Mouse (Mus musculus) adrenal gland, adult 10 weeks (tissue): Measurements from ENCODE around the gene Lxn. TPM values are rescaled to one million over a fixed set of nuclear protein-coding genes. Genes with fewer than 3 reads are reported as not detected.

ENCODE experiments used
- polyA plus RNA-seq: library from polyadenylated mRNA; stranded (reverse); fragments of 350-450 nt; fragmentation: Illumina TruSeq; extraction: RNeasy Lipid Tissue Mini Kit (QIAGEN cat#74804); gene quantifications from one replicate; pipeline ENCODE4 v1.2.3, GENCODE M21; 2014; ENCODE audit warnings: low read depth, low replicate concordance

Gene Lxn
- 16.9 TPM for polyA plus RNA-seq

DNA sequence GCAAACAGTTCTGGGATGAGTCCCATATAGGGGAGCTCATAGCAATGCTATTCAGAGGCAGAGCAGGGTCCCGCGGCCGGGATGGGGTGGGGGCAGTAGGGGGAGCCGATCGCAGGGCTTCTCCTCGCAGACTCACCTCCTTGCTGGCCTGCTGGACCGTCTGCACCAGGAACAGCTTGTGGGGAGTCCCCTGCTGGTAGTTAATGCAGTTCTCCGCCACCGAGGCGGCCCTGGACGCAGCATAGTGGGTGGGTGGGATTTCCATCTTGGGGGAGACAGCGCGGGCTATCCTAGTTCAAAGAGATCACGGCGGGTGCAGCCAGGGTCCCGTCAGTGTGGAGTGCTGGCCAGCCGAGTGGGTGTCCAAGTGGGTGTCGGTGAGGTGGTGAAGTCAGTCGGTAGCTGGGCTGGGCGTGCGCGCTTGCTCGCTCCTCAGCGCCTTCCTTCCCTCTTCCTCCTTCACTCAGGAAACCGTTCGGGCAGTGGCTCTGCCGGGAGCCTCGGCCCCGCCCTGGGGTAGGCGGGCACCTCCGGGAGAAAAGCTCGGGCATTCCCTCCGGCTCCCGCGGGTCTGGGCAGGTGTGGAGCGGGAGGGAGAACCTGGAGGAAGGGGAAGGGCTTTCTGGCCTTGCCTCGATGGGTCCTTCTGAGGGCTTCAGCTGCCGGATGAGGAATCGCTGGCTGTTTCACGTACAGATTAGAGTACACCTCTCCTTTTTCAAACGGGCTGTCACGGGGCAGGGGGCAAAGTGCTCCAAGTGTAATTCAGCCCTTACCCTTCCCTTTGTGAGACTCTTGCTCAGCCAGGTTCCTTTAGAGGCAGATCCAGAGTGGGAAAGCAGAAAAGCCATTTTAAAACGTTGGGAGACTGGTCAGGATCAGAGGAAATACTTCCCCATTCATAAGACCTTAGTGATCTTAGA, at the start of gene Lxn:
TSS of gene Lxn (minus strand) at position 477 of the 923 bp plus-strand sequence.

DNA sequence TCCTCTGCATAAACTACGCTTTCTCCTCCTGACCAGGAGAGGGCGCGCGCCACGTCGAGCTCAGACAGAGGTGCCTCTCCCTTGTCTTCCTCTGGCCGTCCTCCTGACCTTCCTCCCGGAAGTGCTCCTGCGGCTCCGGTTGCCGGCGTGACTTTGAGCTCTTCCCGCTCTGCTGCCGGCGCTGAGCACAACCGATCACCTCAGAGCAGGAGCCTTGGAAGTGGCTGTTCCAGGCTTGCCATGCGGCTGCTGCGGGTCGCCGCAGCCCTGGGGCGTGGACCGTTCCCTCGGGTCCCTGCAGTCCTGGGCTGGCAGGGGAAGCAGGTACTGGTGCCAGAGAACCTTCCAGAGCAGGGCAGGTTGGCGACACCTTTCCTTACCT, 33.7 kb downstream of the Lxn start, which contains the start of gene Gfm1:
TSS of gene Gfm1 (plus strand) at position 98 of the 382 bp plus-strand sequence.

Other genes starting within 250 kb of the Lxn start
- gene Mlf1, start 89.8 kb downstream of the Lxn start, polyA plus RNA-seq = 10.1 TPM
- gene Gm17402, start 88.8 kb downstream of the Lxn start, polyA plus RNA-seq = not detected
- 150 TPM for gene Gfm1, start 33.8 kb downstream of the Lxn start, polyA plus RNA-seq
- gene Rarres1, start 51.6 kb upstream of the Lxn start, polyA plus RNA-seq = not detected
- 169 TPM for gene Mfsd1, start 118.8 kb upstream of the Lxn start, polyA plus RNA-seq